Mouse (Mus musculus): ENCODE measurements around the gene Mfsd12. TPM values are rescaled to one million over a fixed set of nuclear protein-coding genes. Genes with fewer than 3 reads are reported as not detected.

The Mfsd12 gene
- polyA plus RNA-seq, 1 experiment from 2014 or later = 13.6 TPM

- Histone ChIP-seq H3K9me3 (no peaks in the 10 kb centered on the region), H3K4me2 (replicated peaks) (peak within 1 kb of the TSS; percentile 82), H3K36me3 (peaks cover 33% of the 10 kb centered on the region), H3K27ac (peak within 1 kb of the TSS; percentile 78), H3K4me1 (peaks cover 30% of the 10 kb centered on the region), H3K27me3 (no peaks in the 10 kb centered on the region), H3K9ac (peak within 1 kb of the TSS; percentile 94), H3K4me3 (peak within 1 kb of the TSS; percentile 83)
- under 1% methylated on average over 56 of the region's 59 CpGs for WGBS
- ATAC-seq (ENCODE audit: low FRiP score, low read depth) = peak; percentile 77
Observed at GRCm38 (mm10) chr10:81377793-81378552, 20.7 kb downstream of the Mfsd12 start, which contains the start of gene Fzr1. Fzr1 (minus strand) TSS chr10:81378516.

- Histone ChIP-seq H3K36me3 (peaks cover 26% of the 10 kb centered on the region), H3K9me3 (no peaks in the 10 kb centered on the region), H3K4me2 (replicated peaks) (peak overlapping the region; percentile 69), H3K9ac (peak overlapping the region; percentile 59), H3K4me3 (peak overlapping the region; percentile 83), H3K27ac (peak overlapping the region; percentile 78), H3K27me3 (no peaks in the 10 kb centered on the region), H3K4me1 (peaks cover 30% of the 10 kb centered on the region)
- ATAC-seq (ENCODE audit: low FRiP score, low read depth) = peak; percentile 96
- under 1% methylated on average over 46 of the region's 46 CpGs for WGBS
Observed at GRCm38 (mm10) chr10:81378553-81379182, 21.4 kb downstream of the Mfsd12 start.

- ATAC-seq (ENCODE audit: low FRiP score, low read depth) = no peak
Observed at GRCm38 (mm10) chr10:81379183-81379553, 21.9 kb downstream of the Mfsd12 start.

GRCm38 (mm10) chr10:81379809-81380378 lies 22.6 kb downstream of the Mfsd12 start:
- WGBS = 87% methylated on average over 6 of the region's 6 CpGs
- H3K4me3 ChIP-seq = no peak overlapping the region; the same call in 1 of the 2 replicates
- H3K9ac ChIP-seq = no peak overlapping the region
- H3K4me2 ChIP-seq (replicated peaks) = no peak overlapping the region
- H3K4me1 ChIP-seq = peaks cover 31% of the 10 kb centered on the region
- H3K27ac ChIP-seq = no peak overlapping the region
- H3K27me3 ChIP-seq = no peaks in the 10 kb centered on the region
- H3K36me3 ChIP-seq = peaks cover 15% of the 10 kb centered on the region
- ATAC-seq (ENCODE audit: low FRiP score, low read depth) = no peak
- no peaks in the 10 kb centered on the region for H3K9me3 ChIP-seq

More at GRCm38 (mm10) chr10:81379183-81379553, 21.9 kb downstream of the Mfsd12 start:
- H3K27ac ChIP-seq = peak overlapping the region; percentile 78
- no peaks in the 10 kb centered on the region for H3K9me3 ChIP-seq
- peak overlapping the region; percentile 83 for H3K4me3 ChIP-seq
- H3K36me3 ChIP-seq = peaks cover 21% of the 10 kb centered on the region
- 58% methylated on average over 3 of the region's 3 CpGs for WGBS
- peak overlapping the region; percentile 69 for H3K4me2 ChIP-seq (replicated peaks)
- peak overlapping the region; percentile 59 for H3K9ac ChIP-seq
- H3K27me3 ChIP-seq = no peaks in the 10 kb centered on the region
- H3K4me1 ChIP-seq = peaks cover 30% of the 10 kb centered on the region

- H3K4me3 ChIP-seq = no peak overlapping the region
- H3K9ac ChIP-seq = no peak overlapping the region
- 77% methylated on average over 5 of the region's 5 CpGs for WGBS
- peaks cover 14% of the 10 kb centered on the region for H3K36me3 ChIP-seq
- H3K27ac ChIP-seq = no peak overlapping the region
- H3K27me3 ChIP-seq = no peaks in the 10 kb centered on the region
- H3K9me3 ChIP-seq = no peaks in the 10 kb centered on the region
- ATAC-seq (ENCODE audit: low FRiP score, low read depth) = no peak
- H3K4me1 ChIP-seq = peaks cover 27% of the 10 kb centered on the region
- H3K4me2 ChIP-seq (replicated peaks) = no peak overlapping the region
Observed at GRCm38 (mm10) chr10:81382039-81382438, 24.7 kb downstream of the Mfsd12 start.

GRCm38 (mm10) chr10:81383802-81384604 lies 26.7 kb downstream of the Mfsd12 start, which contains the start of the genes Dohh and Gm48551:
Dohh (plus strand) TSS chr10:81384428.
Gm48551 (plus strand) TSS chr10:81384466.
- ATAC-seq (ENCODE audit: low FRiP score, low read depth) = peak; percentile 93
- H3K9ac ChIP-seq = peak within 1 kb of the TSS; percentile 84
- H3K4me1 ChIP-seq = peaks cover 19% of the 10 kb centered on the region
- peak within 1 kb of the TSS; percentile 63 for H3K27ac ChIP-seq
- peak within 1 kb of the TSS; percentile 80 for H3K4me3 ChIP-seq
- H3K27me3 ChIP-seq = no peaks in the 10 kb centered on the region
- peak within 1 kb of the TSS; percentile 88 for H3K4me2 ChIP-seq (replicated peaks)
- H3K36me3 ChIP-seq = peaks cover 33% of the 10 kb centered on the region
- 7% methylated on average over 54 of the region's 54 CpGs for WGBS
- no peaks in the 10 kb centered on the region for H3K9me3 ChIP-seq

GRCm38 (mm10) chr10:81384605-81384982 lies 27.3 kb downstream of the Mfsd12 start:
- 1% methylated on average over 19 of the region's 19 CpGs for WGBS

GRCm38 (mm10) chr10:81385603-81386306 lies 28.5 kb downstream of the Mfsd12 start:
- Histone ChIP-seq H3K9ac (peak overlapping the region; percentile 84), H3K4me3 (peak overlapping the region; percentile 80), H3K4me1 (peaks cover 13% of the 10 kb centered on the region), H3K4me2 (replicated peaks) (peak overlapping the region; percentile 88), H3K27ac (no peak overlapping the region), H3K9me3 (no peaks in the 10 kb centered on the region), H3K27me3 (no peaks in the 10 kb centered on the region), H3K36me3 (peaks cover 37% of the 10 kb centered on the region)
- WGBS = 86% methylated on average over 22 of the region's 22 CpGs
- ATAC-seq (ENCODE audit: low FRiP score, low read depth) = no peak

More at GRCm38 (mm10) chr10:81384605-81384982, 27.3 kb downstream of the Mfsd12 start:
- H3K9ac ChIP-seq = peak overlapping the region; percentile 84
- peaks cover 13% of the 10 kb centered on the region for H3K4me1 ChIP-seq
- peak overlapping the region; percentile 88 for H3K4me2 ChIP-seq (replicated peaks)
- H3K9me3 ChIP-seq = no peaks in the 10 kb centered on the region
- H3K36me3 ChIP-seq = peaks cover 37% of the 10 kb centered on the region
- no peaks in the 10 kb centered on the region for H3K27me3 ChIP-seq
- peak overlapping the region; percentile 80 for H3K4me3 ChIP-seq
- H3K27ac ChIP-seq = peak overlapping the region; percentile 63
- ATAC-seq (ENCODE audit: low FRiP score, low read depth) = peak; percentile 21; the same call in 1 of the 2 replicates

GRCm38 (mm10) chr10:81387716-81388115 lies 30.4 kb downstream of the Mfsd12 start:
- no peaks in the 10 kb centered on the region for H3K27me3 ChIP-seq
- no peak for ATAC-seq (ENCODE audit: low FRiP score, low read depth)
- H3K9ac ChIP-seq = no peak overlapping the region
- no peak overlapping the region for H3K4me2 ChIP-seq (replicated peaks)
- no peak overlapping the region for H3K27ac ChIP-seq
- peaks cover 37% of the 10 kb centered on the region for H3K36me3 ChIP-seq
- 93% methylated on average over 20 of the region's 20 CpGs for WGBS
- no peaks in the 10 kb centered on the region for H3K9me3 ChIP-seq
- H3K4me3 ChIP-seq = no peak overlapping the region
- H3K4me1 ChIP-seq = peaks cover 15% of the 10 kb centered on the region

- no peak within 1 kb of the TSS for H3K4me3 ChIP-seq
- peaks cover 37% of the 10 kb centered on the region for H3K36me3 ChIP-seq
- H3K27me3 ChIP-seq = no peaks in the 10 kb centered on the region
- no peaks in the 10 kb centered on the region for H3K9me3 ChIP-seq
- WGBS = 87% methylated on average over 5 of the region's 5 CpGs
- H3K27ac ChIP-seq = no peak within 1 kb of the TSS
- H3K4me2 ChIP-seq (replicated peaks) = no peak within 1 kb of the TSS
- peaks cover 23% of the 10 kb centered on the region for H3K4me1 ChIP-seq
- ATAC-seq (ENCODE audit: low FRiP score, low read depth) = no peak
- 0 out of 2 replicates have a peak within 1 kb of the TSS, but pooled peaks have one; percentile 8 for H3K9ac ChIP-seq
Observed at GRCm38 (mm10) chr10:81388505-81389055, 31.3 kb downstream of the Mfsd12 start, which contains the start of gene Gm48552. Gm48552 (plus strand) TSS chr10:81389005.
